Comparison of ENCODE assay signal across 8 mouse cellular contexts in the genomic region with DNA sequence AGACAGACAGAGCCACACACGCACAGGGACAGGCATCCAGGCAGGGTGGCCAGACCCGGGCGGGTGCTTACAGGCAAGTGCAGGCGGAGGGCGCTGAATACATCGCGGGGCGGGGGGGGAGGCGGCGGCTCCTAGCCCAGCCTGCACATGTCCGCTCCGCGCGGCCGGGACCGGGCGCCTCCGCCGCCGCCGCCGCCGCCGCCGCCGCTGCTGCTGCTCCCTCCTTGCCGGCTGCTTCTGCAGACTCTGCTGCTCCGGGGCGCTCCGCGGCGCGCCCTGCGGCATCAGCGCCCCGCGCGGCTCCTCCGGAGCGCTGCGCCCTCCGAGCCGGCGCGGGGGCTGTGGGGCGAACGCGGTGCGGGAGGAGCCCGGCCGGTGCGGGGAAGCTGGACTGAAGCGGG. TPM values are rescaled to one million over a fixed set of nuclear protein-coding genes. Genes with fewer than 3 reads are reported as not detected.
DNase-seq lines count a peak whose midpoint lies in the region; ATAC-seq and TF ChIP-seq lines count a peak whose summit lies in the region.

A gene (minus strand): TSS at position 230 of the 401 bp plus-strand sequence.

- H3K4me1 ChIP-seq in embryonic facial prominence, embryonic 13.5 days, result peaks cover 39% of the 10 kb centered on the region
- peaks cover 61% of the 10 kb centered on the region for H3K4me1 ChIP-seq in hindbrain, embryonic 10.5 days (replicated peaks)
- H3K4me1 ChIP-seq in limb, embryonic 13.5 days, result peaks cover 56% of the 10 kb centered on the region
- H3K4me1 ChIP-seq in neural tube, embryonic 15.5 days, result peaks cover 45% of the 10 kb centered on the region

- WGBS in embryonic facial prominence, embryonic 13.5 days, result under 1% methylated on average over 39 of the region's 53 CpGs
- under 1% methylated on average over 53 of the region's 53 CpGs for WGBS in hindbrain, embryonic 10.5 days
- WGBS in limb, embryonic 13.5 days, result under 1% methylated on average over 35 of the region's 53 CpGs
- WGBS in neural tube, embryonic 15.5 days, result 0% methylated on average over 35 of the region's 53 CpGs

- peak in 1 of 2 experiments; percentile 40 for DNase-seq in left cerebral cortex, adult 2 months (ENCODE audit: extremely low spot score in 1 of 2, low spot score in 2 of 2)
- no peak for DNase-seq in left cerebral cortex, adult 9 months (ENCODE audit: low spot score in 2 of 2)
- DNase-seq in NIH3T3 (ENCODE audit: low read depth) (peak; percentile 28), adipocyte (ENCODE audit: low spot score) (no peak)
- no peak for DNase-seq in hindbrain, embryonic 10.5 days (ENCODE audit: low spot score)

- TF ChIP-seq CTCF in left cerebral cortex, adult 2 months (IDR thresholded peaks at IDR 0.05), result peak; percentile 7

- intact Hi-C loops in left cerebral cortex, adult 2 months (cut with DNase I), result loop anchor here (2.0 to 5.0 kb wide), 6 partner anchors 70 to 695 kb away; no protein-coding TSS in a partner anchor

- H3K9me3 ChIP-seq in embryonic facial prominence, embryonic 13.5 days, result no peaks in the 10 kb centered on the region
- no peaks in the 10 kb centered on the region for H3K9me3 ChIP-seq in hindbrain, embryonic 10.5 days
- H3K9me3 ChIP-seq in limb, embryonic 13.5 days, result no peaks in the 10 kb centered on the region
- H3K9me3 ChIP-seq in neural tube, embryonic 15.5 days (replicated peaks), result no peaks in the 10 kb centered on the region

- H3K36me3 ChIP-seq in embryonic facial prominence, embryonic 13.5 days, result peaks cover 27% of the 10 kb centered on the region
- H3K36me3 ChIP-seq in hindbrain, embryonic 10.5 days, result peaks cover 29% of the 10 kb centered on the region
- peaks cover 27% of the 10 kb centered on the region for H3K36me3 ChIP-seq in limb, embryonic 13.5 days
- H3K36me3 ChIP-seq in neural tube, embryonic 15.5 days, result peaks cover 27% of the 10 kb centered on the region

- peak within 1 kb of the TSS; percentile 50 for H3K4me3 ChIP-seq in left cerebral cortex, adult 2 months
- H3K4me3 ChIP-seq in embryonic facial prominence, embryonic 13.5 days, result peak within 1 kb of the TSS; percentile 64
- H3K4me3 ChIP-seq in hindbrain, embryonic 10.5 days, result peak within 1 kb of the TSS; percentile 74
- H3K4me3 ChIP-seq in limb, embryonic 13.5 days, result peak within 1 kb of the TSS; percentile 69
- peak within 1 kb of the TSS; percentile 68 for H3K4me3 ChIP-seq in neural tube, embryonic 15.5 days (replicated peaks)

- peak; percentile 26; the same call in 1 of the 2 replicates for ATAC-seq in embryonic facial prominence, embryonic 13.5 days (ENCODE audit: insufficient number of reproducible peaks, insufficient read depth, low FRiP score, low TSS enrichment, low read depth)
- peak; percentile 14; the same call in 1 of the 2 replicates for ATAC-seq in limb, embryonic 13.5 days (ENCODE audit: low FRiP score, low read depth)
- peak; percentile 68 for ATAC-seq in neural tube, embryonic 15.5 days (ENCODE audit: low FRiP score)

- H3K27me3 ChIP-seq in embryonic facial prominence, embryonic 13.5 days, result peaks cover 45% of the 10 kb centered on the region
- H3K27me3 ChIP-seq in hindbrain, embryonic 10.5 days (ENCODE audit: insufficient read depth, poor library complexity, severe bottlenecking), result peaks cover 57% of the 10 kb centered on the region
- peaks cover 38% of the 10 kb centered on the region for H3K27me3 ChIP-seq in limb, embryonic 13.5 days
- peaks cover 10% of the 10 kb centered on the region; the same call in 1 of the 2 replicates for H3K27me3 ChIP-seq in neural tube, embryonic 15.5 days (replicated peaks)

- H3K4me2 ChIP-seq in embryonic facial prominence, embryonic 13.5 days, result peak within 1 kb of the TSS; percentile 93
- peak within 1 kb of the TSS; percentile 89 for H3K4me2 ChIP-seq in limb, embryonic 13.5 days (replicated peaks)
- peak within 1 kb of the TSS; percentile 83 for H3K4me2 ChIP-seq in neural tube, embryonic 15.5 days

- peak within 1 kb of the TSS; percentile 74 for H3K9ac ChIP-seq in embryonic facial prominence, embryonic 13.5 days
- H3K9ac ChIP-seq in limb, embryonic 13.5 days, result peak within 1 kb of the TSS; percentile 80
- H3K9ac ChIP-seq in neural tube, embryonic 15.5 days (replicated peaks), result peak within 1 kb of the TSS; percentile 71

- H3K27ac ChIP-seq in left cerebral cortex, adult 2 months, result peak within 1 kb of the TSS; percentile 60; the same call in 1 of the 2 replicates
- H3K27ac ChIP-seq in embryonic facial prominence, embryonic 13.5 days, result peak within 1 kb of the TSS; percentile 74
- peak within 1 kb of the TSS; percentile 86 for H3K27ac ChIP-seq in hindbrain, embryonic 10.5 days
- H3K27ac ChIP-seq in limb, embryonic 13.5 days, result peak within 1 kb of the TSS; percentile 87
- peak within 1 kb of the TSS; percentile 84 for H3K27ac ChIP-seq in neural tube, embryonic 15.5 days (replicated peaks)

RNA-seq across cellular contexts. Expression of the gene that starts here (rescaled TPM):
- 1 to 10 TPM; 1.9 to 2.6 TPM for total RNA-seq in left cerebral cortex, adult 2 months (2021)
- 9.8 and 13.7 TPM in 2 replicates for polyA plus RNA-seq in embryonic facial prominence, embryonic 13.5 days (2015; fragmentation: Nextera tagmentation; extraction: Ambion mirVana)
- 5.9 and 7.7 TPM in 2 replicates for polyA plus RNA-seq in hindbrain, embryonic 10.5 days (2016; fragmentation: Nextera tagmentation; extraction: Ambion mirVana)
- polyA plus RNA-seq in limb, embryonic 13.5 days (2015; fragmentation: Nextera tagmentation; extraction: Ambion mirVana), result 17.0 and 18.8 TPM in 2 replicates
- 9.2 and 9.7 TPM in 2 replicates for polyA plus RNA-seq in neural tube, embryonic 15.5 days (2015; fragmentation: Nextera tagmentation; extraction: Ambion mirVana)

Comparison
In these comparisons a context has a peak if more than half of its experiments do, and no peak if none do; other contexts are left out.
1. ATAC-seq: peak in every context shown above with its lines; median percentile 68 in neural tube, embryonic 15.5 days; 26 in embryonic facial prominence, embryonic 13.5 days; 14 in limb, embryonic 13.5 days.